Mouse (Mus musculus): ENCODE data around the gene Tardbp.
A peak's percentile ranks its signal among the peaks of the same experiment; 100 is the strongest.

Gene Tardbp

GRCm38 (mm10) chr4:148626623-148627185, at the start of gene Tardbp:
Gene Tardbp, minus strand, starts transcription at chr4:148627019.
- peak; percentile 97 for DNase-seq (ENCODE audit: low read depth, low spot score)

GRCm38 (mm10) chr4:148676188-148676960, 49.6 kb upstream of the Tardbp start:
- no peak for DNase-seq (ENCODE audit: low read depth, low spot score)

- no peak for DNase-seq (ENCODE audit: low read depth, low spot score)
Observed at GRCm38 (mm10) chr4:148675043-148675442, 48.2 kb upstream of the Tardbp start.

- DNase-seq (ENCODE audit: low read depth, low spot score) = peak; percentile 69
Observed at GRCm38 (mm10) chr4:148671230-148671947, 44.6 kb upstream of the Tardbp start.

- DNase-seq (ENCODE audit: low read depth, low spot score) = peak; percentile 43
Observed at GRCm38 (mm10) chr4:148667006-148667755, 40.4 kb upstream of the Tardbp start.

- no peak for DNase-seq (ENCODE audit: low read depth, low spot score)
Observed at GRCm38 (mm10) chr4:148664021-148664420, 37.2 kb upstream of the Tardbp start.

GRCm38 (mm10) chr4:148663326-148663725, 36.5 kb upstream of the Tardbp start:
- DNase-seq (ENCODE audit: low read depth, low spot score) = no peak

GRCm38 (mm10) chr4:148662168-148662965, 35.5 kb upstream of the Tardbp start:
- DNase-seq (ENCODE audit: low read depth, low spot score) = peak; percentile 67

GRCm38 (mm10) chr4:148660174-148660573, 33.4 kb upstream of the Tardbp start:
- DNase-seq (ENCODE audit: low read depth, low spot score) = no peak

GRCm38 (mm10) chr4:148657776-148658175, 31.0 kb upstream of the Tardbp start:
- DNase-seq (ENCODE audit: low read depth, low spot score) = no peak

- no peak for DNase-seq (ENCODE audit: low read depth, low spot score)
Observed at GRCm38 (mm10) chr4:148656691-148657258, 30.0 kb upstream of the Tardbp start.

- peak; percentile 48 for DNase-seq (ENCODE audit: low read depth, low spot score)
Observed at GRCm38 (mm10) chr4:148654701-148655398, 28.0 kb upstream of the Tardbp start.

GRCm38 (mm10) chr4:148651045-148651444, 24.2 kb upstream of the Tardbp start:
- DNase-seq (ENCODE audit: low read depth, low spot score) = peak; percentile 90

GRCm38 (mm10) chr4:148649309-148649708, 22.5 kb upstream of the Tardbp start:
- no peak for DNase-seq (ENCODE audit: low read depth, low spot score)

- peak; percentile 92 for DNase-seq (ENCODE audit: low read depth, low spot score)
Observed at GRCm38 (mm10) chr4:148646616-148647015, 19.8 kb upstream of the Tardbp start.

- no peak for DNase-seq (ENCODE audit: low read depth, low spot score)
Observed at GRCm38 (mm10) chr4:148644926-148645325, 18.1 kb upstream of the Tardbp start.

- DNase-seq (ENCODE audit: low read depth, low spot score) = peak; percentile 75
Observed at GRCm38 (mm10) chr4:148644157-148644511, 17.3 kb upstream of the Tardbp start.

- no peak for DNase-seq (ENCODE audit: low read depth, low spot score)
Observed at GRCm38 (mm10) chr4:148643291-148644156, 16.7 kb upstream of the Tardbp start, which contains the start of gene Gm572. Gene Gm572, plus strand, starts transcription at chr4:148643317.

- no peak for DNase-seq (ENCODE audit: low read depth, low spot score)
Observed at GRCm38 (mm10) chr4:148641121-148641520, 14.3 kb upstream of the Tardbp start.
